Mouse (Mus musculus): ENCODE data around the gene Cybrd1. TPM values are rescaled to one million over a fixed set of nuclear protein-coding genes. Genes with fewer than 3 reads are reported as not detected.

Gene Cybrd1
- polyA plus RNA-seq, 1 experiment from 2014 or later = 2.1 TPM

- H3K27me3 ChIP-seq (replicated peaks) = no peaks in the 10 kb centered on the region
- peak overlapping the region; percentile 25 for H3K4me2 ChIP-seq
- peaks cover 13% of the 10 kb centered on the region for H3K4me1 ChIP-seq
- H3K36me3 ChIP-seq (replicated peaks) = no peaks in the 10 kb centered on the region
- no peak overlapping the region for H3K9ac ChIP-seq
- whole genome bisulfite sequencing = 32% methylated on average over 11 of the region's 11 CpGs
- peak overlapping the region; percentile 58 for H3K27ac ChIP-seq
- H3K9me3 ChIP-seq = no peaks in the 10 kb centered on the region
- peak; percentile 89 for ATAC-seq (replicated peaks)
- H3K4me3 ChIP-seq = peak overlapping the region; percentile 9; the same call in 1 of the 2 replicates
These were observed 42.7 kb downstream of the Cybrd1 start for GRCm38 (mm10) chr2:71160307-71160861.

GRCm38 (mm10) chr2:71161558-71161957 is 43.8 kb downstream of the Cybrd1 start:
- no peak for ATAC-seq (replicated peaks)

GRCm38 (mm10) chr2:71162831-71163621 is 45.3 kb downstream of the Cybrd1 start:
- H3K9me3 ChIP-seq = no peaks in the 10 kb centered on the region
- no peak overlapping the region for H3K4me3 ChIP-seq
- H3K9ac ChIP-seq = no peak overlapping the region
- no peak overlapping the region for H3K4me2 ChIP-seq
- no peaks in the 10 kb centered on the region for H3K36me3 ChIP-seq (replicated peaks)
- 83% methylated on average over 25 of the region's 25 CpGs for WGBS
- no peak for ATAC-seq (replicated peaks)
- H3K4me1 ChIP-seq = peaks cover 13% of the 10 kb centered on the region
- no peak overlapping the region for H3K27ac ChIP-seq
- no peaks in the 10 kb centered on the region for H3K27me3 ChIP-seq (replicated peaks)

More at GRCm38 (mm10) chr2:71161558-71161957, 43.8 kb downstream of the Cybrd1 start:
- no peak overlapping the region for H3K4me2 ChIP-seq
- peaks cover 13% of the 10 kb centered on the region for H3K4me1 ChIP-seq
- no peaks in the 10 kb centered on the region for H3K27me3 ChIP-seq (replicated peaks)
- no peak overlapping the region for H3K4me3 ChIP-seq
- 88% methylated on average over 7 of the region's 7 CpGs for WGBS
- no peak overlapping the region for H3K9ac ChIP-seq
- no peaks in the 10 kb centered on the region for H3K9me3 ChIP-seq
- H3K36me3 ChIP-seq (replicated peaks) = no peaks in the 10 kb centered on the region
- H3K27ac ChIP-seq = no peak overlapping the region

- no peaks in the 10 kb centered on the region for H3K9me3 ChIP-seq
- H3K4me1 ChIP-seq = peaks cover 9% of the 10 kb centered on the region; the same call in 1 of the 2 replicates
- 86% methylated on average over 4 of the region's 4 CpGs for WGBS
- no peak overlapping the region for H3K27ac ChIP-seq
- no peak overlapping the region for H3K4me2 ChIP-seq
- no peak overlapping the region for H3K9ac ChIP-seq
- H3K36me3 ChIP-seq (replicated peaks) = no peaks in the 10 kb centered on the region
- no peaks in the 10 kb centered on the region for H3K27me3 ChIP-seq (replicated peaks)
- ATAC-seq (replicated peaks) = no peak
- H3K4me3 ChIP-seq = no peak overlapping the region
These were observed 49.5 kb downstream of the Cybrd1 start for GRCm38 (mm10) chr2:71167211-71167610.

- Histone ChIP-seq H3K9ac (no peak overlapping the region), H3K4me3 (no peak overlapping the region), H3K27ac (no peak overlapping the region; the same call in 1 of the 2 replicates), H3K27me3 (replicated peaks) (no peaks in the 10 kb centered on the region), H3K4me1 (peaks cover 9% of the 10 kb centered on the region; the same call in 1 of the 2 replicates), H3K9me3 (no peaks in the 10 kb centered on the region), H3K4me2 (0 out of 2 replicates have a peak overlapping the region, but pooled peaks have one; percentile 6), H3K36me3 (replicated peaks) (no peaks in the 10 kb centered on the region)
- WGBS = 9% methylated on average over 10 of the region's 10 CpGs
- no peak for ATAC-seq (replicated peaks)
These were observed 50.8 kb downstream of the Cybrd1 start for GRCm38 (mm10) chr2:71168461-71169021.

- Histone ChIP-seq H3K27ac (no peak overlapping the region), H3K9ac (no peak overlapping the region), H3K4me2 (no peak overlapping the region), H3K27me3 (replicated peaks) (no peaks in the 10 kb centered on the region), H3K36me3 (replicated peaks) (no peaks in the 10 kb centered on the region), H3K9me3 (no peaks in the 10 kb centered on the region), H3K4me3 (no peak overlapping the region), H3K4me1 (peaks cover 9% of the 10 kb centered on the region; the same call in 1 of the 2 replicates)
- WGBS = 48% methylated on average over 3 of the region's 3 CpGs
- ATAC-seq (replicated peaks) = no peak
These were observed 55.3 kb downstream of the Cybrd1 start for GRCm38 (mm10) chr2:71173031-71173430.

GRCm38 (mm10) chr2:71176329-71177249 is 58.9 kb downstream of the Cybrd1 start:
- no peak overlapping the region for H3K9ac ChIP-seq
- ATAC-seq (replicated peaks) = no peak
- H3K27me3 ChIP-seq (replicated peaks) = no peaks in the 10 kb centered on the region
- H3K9me3 ChIP-seq = no peaks in the 10 kb centered on the region
- H3K4me2 ChIP-seq = no peak overlapping the region
- H3K4me1 ChIP-seq = no peaks in the 10 kb centered on the region
- no peak overlapping the region for H3K4me3 ChIP-seq
- H3K36me3 ChIP-seq (replicated peaks) = no peaks in the 10 kb centered on the region
- H3K27ac ChIP-seq = 0 out of 2 replicates have a peak overlapping the region, but pooled peaks have one; percentile 21
- WGBS = 56% methylated on average over 9 of the region's 9 CpGs

GRCm38 (mm10) chr2:71177250-71177615 is 59.5 kb downstream of the Cybrd1 start:
- Histone ChIP-seq H3K36me3 (replicated peaks) (no peaks in the 10 kb centered on the region), H3K9me3 (no peaks in the 10 kb centered on the region), H3K27me3 (replicated peaks) (no peaks in the 10 kb centered on the region), H3K27ac (0 out of 2 replicates have a peak overlapping the region, but pooled peaks have one; percentile 21), H3K4me2 (no peak overlapping the region), H3K4me3 (no peak overlapping the region), H3K9ac (no peak overlapping the region), H3K4me1 (no peaks in the 10 kb centered on the region)
- WGBS = 70% methylated on average over 1 of the region's 1 CpGs
- ATAC-seq (replicated peaks) = no peak

GRCm38 (mm10) chr2:71177760-71178159 is 60.0 kb downstream of the Cybrd1 start:
- no peaks in the 10 kb centered on the region for H3K9me3 ChIP-seq
- H3K9ac ChIP-seq = no peak overlapping the region
- H3K4me2 ChIP-seq = no peak overlapping the region
- WGBS = 95% methylated on average over 1 of the region's 1 CpGs
- no peak for ATAC-seq (replicated peaks)
- H3K4me3 ChIP-seq = no peak overlapping the region
- no peaks in the 10 kb centered on the region for H3K4me1 ChIP-seq
- H3K27ac ChIP-seq = no peak overlapping the region
- no peaks in the 10 kb centered on the region for H3K36me3 ChIP-seq (replicated peaks)
- H3K27me3 ChIP-seq (replicated peaks) = no peaks in the 10 kb centered on the region

- Histone ChIP-seq H3K9ac (no peak overlapping the region), H3K27me3 (replicated peaks) (no peaks in the 10 kb centered on the region), H3K36me3 (replicated peaks) (no peaks in the 10 kb centered on the region), H3K9me3 (no peaks in the 10 kb centered on the region), H3K27ac (no peak overlapping the region), H3K4me1 (no peaks in the 10 kb centered on the region), H3K4me3 (no peak overlapping the region), H3K4me2 (no peak overlapping the region)
- 90% methylated on average over 10 of the region's 10 CpGs for WGBS
- ATAC-seq (replicated peaks) = no peak
These were observed 62.0 kb downstream of the Cybrd1 start for GRCm38 (mm10) chr2:71179716-71180115.

- WGBS = 67% methylated on average over 8 of the region's 8 CpGs
- Histone ChIP-seq H3K9ac (no peak overlapping the region), H3K4me1 (no peaks in the 10 kb centered on the region), H3K27me3 (replicated peaks) (no peaks in the 10 kb centered on the region), H3K4me3 (no peak overlapping the region), H3K9me3 (no peaks in the 10 kb centered on the region), H3K4me2 (no peak overlapping the region), H3K36me3 (replicated peaks) (no peaks in the 10 kb centered on the region), H3K27ac (no peak overlapping the region)
- no peak for ATAC-seq (replicated peaks)
These were observed 63.0 kb downstream of the Cybrd1 start for GRCm38 (mm10) chr2:71180566-71181217.

Data from midbrain, embryonic 15.5 days (tissue).